Mouse (Mus musculus) CH12.LX (cell line): ENCODE measurements around the gene Fbxo36. TPM values are rescaled to one million over a fixed set of nuclear protein-coding genes. Genes with fewer than 3 reads are reported as not detected.

ENCODE experiments used
- DNase-seq: peaks from one replicate; pipeline ENCODE4 v3.0.0-alpha.2; 2013; ENCODE audit errors: extremely low read depth
- H3K27ac ChIP-seq: 2 replicates; pipeline ENCODE4 v1.5.1; 2012; ENCODE audit warnings: low read depth, mild to moderate bottlenecking, control low read depth, moderate library complexity; ENCODE audit not compliant: insufficient read depth
- H3K27me3 ChIP-seq: replicated peaks from 2 replicates; pipeline ENCODE3; 2012; ENCODE audit warnings: inconsistent platforms
- H3K36me3 ChIP-seq, 2 experiments: replicated peaks in 1 of 2; 2 replicates each; pipeline versions ENCODE3 to v1.6.1; 2012; ENCODE audit warnings: inconsistent platforms in 1 of 2, low read length in 1 of 2, mild to moderate bottlenecking in 1 of 2, mixed read lengths in 1 of 2, moderate library complexity in 1 of 2; ENCODE audit not compliant: control insufficient read depth in 1 of 2, insufficient read depth in 1 of 2
- H3K4me1 ChIP-seq, 2 experiments: 2 replicates each; pipeline ENCODE4 v1.6.1; 2012; ENCODE audit warnings: inconsistent platforms in 1 of 2, moderate library complexity in 1 of 2; ENCODE audit not compliant: insufficient read depth in 2 of 2, control insufficient read depth in 1 of 2
- H3K4me2 ChIP-seq: 2 replicates; pipeline ENCODE4 v1.6.1; 2012; ENCODE audit warnings: low read depth, mild to moderate bottlenecking, control low read depth; ENCODE audit not compliant: poor library complexity, insufficient read depth, severe bottlenecking
- H3K4me3 ChIP-seq, 3 experiments: fragments of 150-350 bp in 1 of 3; sonication (generic) in 1 of 3; replicated peaks in 1 of 3; 2 replicates each; pipeline versions ENCODE3 to v1.5.1; 2011 to 2012; ENCODE audit warnings: low read depth in 2 of 3, low read length in 2 of 3, mild to moderate bottlenecking in 2 of 3, moderate library complexity in 2 of 3, control low read depth in 1 of 3, improper control_type of control experiment in 1 of 3, inconsistent platforms in 1 of 3, mixed read lengths in 1 of 3; ENCODE audit not compliant: poor library complexity in 1 of 3
- H3K79me2 ChIP-seq: replicated peaks from 2 replicates; pipeline ENCODE4 v1.6.1; 2012; ENCODE audit warnings: mild to moderate bottlenecking, moderate library complexity; ENCODE audit not compliant: control insufficient read depth, poor library complexity, insufficient read depth, severe bottlenecking; ENCODE audit errors: extremely low read depth
- H3K9ac ChIP-seq: 2 replicates; pipeline ENCODE4 v1.6.1; 2012; ENCODE audit warnings: low read depth, mild to moderate bottlenecking, control low read depth, moderate library complexity; ENCODE audit not compliant: insufficient read depth
- H3K9me3 ChIP-seq: replicated peaks from 2 replicates; pipeline ENCODE3; 2012; ENCODE audit warnings: low read length, inconsistent platforms, mixed read lengths
- BHLHE40 ChIP-seq: IDR thresholded peaks from 2 replicates; pipeline ENCODE4 v1.6.1; 2011; ENCODE audit warnings: mild to moderate bottlenecking, low read depth, low read length, improper control_type of control experiment
- CTCF ChIP-seq, 2 experiments: IDR thresholded peaks in 1 of 2; conservative IDR thresholded peaks in 1 of 2; 2 replicates each; pipeline ENCODE4 v1.5.1; 2011 to 2012; ENCODE audit warnings: low read depth in 2 of 2, low read length in 2 of 2, improper control_type of control experiment in 1 of 2, inconsistent platforms in 1 of 2, mild to moderate bottlenecking in 1 of 2, moderate library complexity in 1 of 2
- ELF1 ChIP-seq: IDR thresholded peaks from 2 replicates; pipeline ENCODE4 v1.6.1; 2014; ENCODE audit warnings: low read depth, mild to moderate bottlenecking, inconsistent platforms, low read length, improper control_type of control experiment
- EP300 ChIP-seq: IDR thresholded peaks from 2 replicates; pipeline ENCODE4 v1.6.1; 2011; ENCODE audit warnings: low read length, improper control_type of control experiment
- GABPA ChIP-seq: IDR thresholded peaks from 2 replicates; pipeline ENCODE4 v1.6.1; 2012; ENCODE audit warnings: low read depth, low read length, improper control_type of control experiment, inconsistent platforms; ENCODE audit not compliant: insufficient replicate concordance
- IRF4 ChIP-seq: IDR thresholded peaks from 2 replicates; pipeline ENCODE4 v1.6.1; 2014; ENCODE audit warnings: low read depth, mild to moderate bottlenecking, inconsistent platforms, low read length, improper control_type of control experiment
- MAX ChIP-seq: IDR thresholded peaks from 2 replicates; pipeline ENCODE4 v1.6.1; 2011; ENCODE audit warnings: low read length, improper control_type of control experiment
- MAZ ChIP-seq: IDR thresholded peaks from 2 replicates; pipeline ENCODE4 v1.6.1; 2012; ENCODE audit warnings: low read depth, mild to moderate bottlenecking, inconsistent platforms, low read length, improper control_type of control experiment, moderate library complexity
- MEF2A ChIP-seq: IDR thresholded peaks from 2 replicates; pipeline ENCODE4 v1.6.1; 2014; ENCODE audit warnings: low read depth, mild to moderate bottlenecking, inconsistent platforms, low read length, improper control_type of control experiment, borderline replicate concordance
- NRF1 ChIP-seq: IDR thresholded peaks from 2 replicates; pipeline ENCODE4 v1.6.1; 2014; ENCODE audit warnings: low read depth, mild to moderate bottlenecking, inconsistent platforms, low read length, improper control_type of control experiment, moderate library complexity
- PAX5 ChIP-seq: IDR thresholded peaks from 2 replicates; pipeline ENCODE4 v1.6.1; 2012; ENCODE audit warnings: low read length, inconsistent platforms, mixed read lengths
- POLR2A ChIP-seq: IDR thresholded peaks from 2 replicates; pipeline ENCODE4 v1.6.1; 2011; ENCODE audit warnings: low read depth, mild to moderate bottlenecking, improper control_type of control experiment, low read length
- RAD21 ChIP-seq: IDR thresholded peaks from 2 replicates; pipeline ENCODE4 v1.6.1; 2011; ENCODE audit warnings: low read depth, mild to moderate bottlenecking, low read length, improper control_type of control experiment, moderate library complexity
- SIN3A ChIP-seq: IDR thresholded peaks from 2 replicates; pipeline ENCODE4 v1.6.1; 2012; ENCODE audit warnings: low read length, improper control_type of control experiment, inconsistent platforms
- SMC3 ChIP-seq: IDR thresholded peaks from 2 replicates; pipeline ENCODE4 v1.6.1; 2011; ENCODE audit warnings: low read depth, low read length, improper control_type of control experiment
- UBTF ChIP-seq: IDR thresholded peaks from 2 replicates; pipeline ENCODE4 v1.6.1; 2012; ENCODE audit warnings: low read depth, mild to moderate bottlenecking, inconsistent platforms, low read length, improper control_type of control experiment, moderate library complexity
- USF1 ChIP-seq: IDR thresholded peaks from 2 replicates; pipeline ENCODE4 v1.6.1; 2014; ENCODE audit warnings: low read depth, mild to moderate bottlenecking, inconsistent platforms, low read length, improper control_type of control experiment
- USF2 ChIP-seq: conservative IDR thresholded peaks from 2 replicates; pipeline ENCODE4 v1.6.1; 2011; ENCODE audit warnings: low read depth, low read length, improper control_type of control experiment
- ZKSCAN1 ChIP-seq: IDR thresholded peaks from 2 replicates; pipeline ENCODE4 v1.6.1; 2012; ENCODE audit warnings: low read depth, inconsistent platforms, low read length, improper control_type of control experiment, borderline replicate concordance
- ZNF384 ChIP-seq: IDR thresholded peaks from 2 replicates; pipeline ENCODE4 v1.6.1; 2012; ENCODE audit warnings: low read depth, low read length, improper control_type of control experiment, inconsistent platforms
- dilution Hi-C: fragments of 300-500 bp; cut with MboI; formaldehyde crosslinking; loops from 2 replicates; pipeline ENCODE4 v1.14.3; 2020; ENCODE audit warnings: low sequenced_read_pairs; ENCODE audit not compliant: extremely low pct_unique_long_range_greater_than_20kb, extremely low pct_ligation_motif_present
- in situ Hi-C: fragments of 300-500 bp; cut with MboI; formaldehyde crosslinking; loops from 3 replicates; pipeline ENCODE4 v1.14.3; 2019; ENCODE audit warnings: low sequenced_read_pairs, low pct_ligation_motif_present, low pct_unique_long_range_greater_than_20kb, mixed read lengths
- polyA plus RNA-seq: library from polyadenylated mRNA; unstranded; fragments of >175 nt; gene quantifications from 2 replicates; pipeline ENCODE4 v1.2.1, GENCODE M21; 2012; ENCODE audit warnings: low read depth; ENCODE audit not compliant: insufficient read length
- total RNA-seq, 2 experiments: library from RNA; depleted of rRNA; stranded (reverse); fragments of 300-350 nt in 1 of 2; fragments of >200 nt in 1 of 2; gene quantifications; 2 replicates each; pipeline ENCODE4 v1.2.3; 2012 to 2014

Fbxo36 gene
- total and polyA plus RNA-seq, 3 experiments = 2.5 to 3.8 (median 3.0) TPM

DNA sequence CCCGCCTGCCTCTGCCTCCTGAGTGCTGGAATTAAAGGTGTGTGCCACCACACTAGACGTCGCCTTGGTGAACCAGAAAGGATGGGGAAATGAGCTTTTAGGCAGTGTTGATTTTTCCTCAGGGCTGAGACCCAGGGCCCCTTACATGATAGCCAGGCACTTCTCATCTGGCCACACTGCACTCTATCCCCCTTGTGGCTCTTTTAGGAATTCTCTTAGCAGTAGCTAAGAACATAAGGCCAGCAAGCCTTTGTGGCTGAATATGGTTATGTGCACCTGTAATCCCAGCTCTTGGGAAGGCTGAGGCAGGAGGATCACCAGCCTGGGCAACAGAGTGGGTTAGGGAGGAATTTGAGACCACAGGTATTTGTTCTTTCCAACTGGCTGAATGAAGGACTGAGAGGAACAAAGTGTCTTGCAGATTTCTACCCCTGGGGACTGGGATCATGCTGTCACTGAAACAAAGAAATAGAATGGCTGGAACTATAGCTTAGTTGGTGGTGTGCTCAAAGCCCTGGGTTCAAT, 27.1 kb downstream of the Fbxo36 start:
- Histone ChIP-seq H3K27me3 (no peaks in the 10 kb centered on the region), H3K4me1 (peaks cover 0 to 26% of the 10 kb centered on the region in 2 experiments; a peak in 2 of 4 replicates), H3K27ac (no peak overlapping the region), H3K4me2 (no peak overlapping the region), H3K36me3 (no peaks in the 10 kb centered on the region), H3K9me3 (no peaks in the 10 kb centered on the region), H3K4me3 (no peak overlapping the region), H3K79me2 (no peaks in the 10 kb centered on the region), H3K9ac (no peak overlapping the region)
- dilution Hi-C loops (no loop called here), in situ Hi-C loops (no loop called here)
- no peak for DNase-seq
- TF ChIP-seq CTCF (conservative IDR thresholded peaks at IDR 0.05 in 1 of 2, IDR thresholded peaks at IDR 0.05 in 1 of 2; ENCODE audit: low read depth in 2 of 2, low read length in 2 of 2) = peak in 1 of 2 experiments; percentile 18; a peak in 1 of 4 replicates
- TF ChIP-seq PAX5 = no peak

DNA sequence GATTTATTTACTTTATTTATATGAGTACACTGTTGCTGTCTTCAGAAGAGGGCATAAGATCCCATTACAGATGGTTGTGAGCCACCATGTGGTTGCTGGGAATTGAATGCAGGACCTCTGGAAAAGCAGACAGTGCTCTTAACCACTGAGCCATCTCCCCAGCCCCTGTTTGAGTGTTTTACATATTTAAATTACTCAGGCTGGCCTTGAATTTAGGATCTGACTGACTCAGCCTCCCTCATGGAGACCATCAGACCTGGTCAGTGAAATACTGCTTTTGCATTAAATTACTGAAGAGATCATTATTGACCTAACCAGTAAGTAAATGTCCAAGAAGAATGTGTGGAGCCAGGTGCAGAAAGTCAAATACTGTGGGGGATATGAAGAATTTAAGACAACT, 28.7 kb downstream of the Fbxo36 start:
- TF ChIP-seq NRF1 (no peak), GABPA (no peak), ZNF384 (no peak), ZKSCAN1 (no peak), SMC3 (no peak), MAZ (no peak), MAX (no peak)
- TF ChIP-seq, all 38 proteins: peak for 0
- Histone ChIP-seq H3K9ac (no peak overlapping the region), H3K9me3 (no peaks in the 10 kb centered on the region), H3K4me3 (no peak overlapping the region), H3K4me2 (no peak overlapping the region), H3K27ac (no peak overlapping the region), H3K36me3 (no peaks in the 10 kb centered on the region), H3K79me2 (no peaks in the 10 kb centered on the region), H3K4me1 (peaks cover 0 to 26% of the 10 kb centered on the region in 2 experiments; a peak in 2 of 4 replicates), H3K27me3 (no peaks in the 10 kb centered on the region)
- in situ Hi-C loops = no loop called here
- dilution Hi-C loops = no loop called here
- no peak for DNase-seq

- Histone ChIP-seq H3K4me3 (peak overlapping the region in 2 of 3 experiments; percentile 54 to 57), H3K4me2 (no peak overlapping the region), H3K9me3 (no peaks in the 10 kb centered on the region), H3K27me3 (no peaks in the 10 kb centered on the region), H3K4me1 (peaks cover 0 to 26% of the 10 kb centered on the region in 2 experiments; a peak in 2 of 4 replicates), H3K79me2 (no peaks in the 10 kb centered on the region), H3K36me3 (no peaks in the 10 kb centered on the region), H3K27ac (no peak overlapping the region), H3K9ac (no peak overlapping the region)
- TF ChIP-seq EP300 (no peak), BHLHE40 (no peak), POLR2A (no peak), PAX5 (no peak), ZKSCAN1 (no peak), SMC3 (no peak), MEF2A (no peak), GABPA (no peak), ELF1 (no peak), USF1 (no peak), UBTF (no peak), MAZ (no peak), SIN3A (no peak), IRF4 (no peak), RAD21 (no peak), USF2 (no peak)
- DNase-seq = peak; percentile 14
- dilution Hi-C loops = no loop called here
- in situ Hi-C loops = no loop called here
These were observed 29.2 kb downstream of the Fbxo36 start for GRCm38 (mm10) chr1:84868841-84869240.
